12 mouse cellular contexts compared by ENCODE assay signal in the genomic region with DNA sequence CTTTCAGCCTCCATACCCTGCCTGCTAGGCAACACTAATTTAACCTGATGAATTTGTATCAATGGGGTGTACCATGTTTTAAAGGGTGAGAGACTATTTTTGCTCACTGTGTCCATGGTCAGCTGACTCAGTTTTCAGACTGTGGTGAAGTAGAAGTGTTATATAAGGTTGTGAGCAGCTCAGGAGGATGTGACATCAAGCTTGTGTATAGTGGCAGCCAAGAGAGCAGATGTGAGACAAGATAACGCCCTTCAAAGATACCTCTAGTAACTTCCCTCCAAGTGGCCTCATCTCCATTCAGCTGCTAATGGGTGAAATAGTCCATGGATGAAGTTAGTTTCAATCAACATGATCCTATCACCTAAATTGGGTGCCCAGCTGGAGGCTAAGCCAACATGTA. TPM values are rescaled to one million over a fixed set of nuclear protein-coding genes. Genes with fewer than 3 reads are reported as not detected.
A peak's percentile ranks its signal among the peaks of the same experiment; 100 is the strongest.
DNase-seq lines count a peak whose midpoint lies in the region; ATAC-seq and TF ChIP-seq lines count a peak whose summit lies in the region.
"Had no signal": no experiment of that assay in that cellular context is flagged by ENCODE, and none has a peak within 500 bp of the region (broad histone marks: within the 10 kb centered on the region; RNA-seq: fewer than 3 reads in every experiment).

No protein-coding gene starts in this region.

- no peak overlapping the region for H3K4me3 ChIP-seq in hindbrain, embryonic 11.5 days (ENCODE audit: low read depth, low read length)
- H3K4me3 ChIP-seq in hindbrain, embryonic 14.5 days (replicated peaks; ENCODE audit: low read length), result no peak overlapping the region
- no peak overlapping the region for H3K4me3 ChIP-seq in midbrain, embryonic 15.5 days
- no peak overlapping the region for H3K4me3 ChIP-seq in midbrain, postnatal 0 days (ENCODE audit: low read depth, low read length)
- no peak overlapping the region for H3K4me3 ChIP-seq in liver, embryonic 15.5 days (replicated peaks)
- H3K4me3 ChIP-seq: forebrain, embryonic 12.5 days; hindbrain, embryonic 13.5 days; lung, embryonic 15.5 days; myocyte had no signal

- WGBS in hindbrain, embryonic 11.5 days, result 87% methylated on average over 1 of the region's 1 CpGs
- WGBS in hindbrain, embryonic 14.5 days, result 86% methylated on average over 1 of the region's 1 CpGs
- WGBS in midbrain, embryonic 15.5 days, result 83% methylated on average over 1 of the region's 1 CpGs
- 81% methylated on average over 1 of the region's 1 CpGs for WGBS in midbrain, postnatal 0 days
- 29% methylated on average over 1 of the region's 1 CpGs for WGBS in liver, embryonic 15.5 days (ENCODE audit: insufficient replicate concordance)

- TF ChIP-seq CTCF in midbrain, postnatal 0 days (IDR thresholded peaks at IDR 0.05), result no peak

- H3K27me3 ChIP-seq in hindbrain, embryonic 11.5 days (ENCODE audit: control insufficient read depth, insufficient read depth, low read length), result no peaks in the 10 kb centered on the region
- H3K27me3 ChIP-seq in hindbrain, embryonic 14.5 days (ENCODE audit: control insufficient read depth, insufficient read depth, low read length), result no peaks in the 10 kb centered on the region
- H3K27me3 ChIP-seq in midbrain, embryonic 15.5 days (replicated peaks), result no peaks in the 10 kb centered on the region
- no peaks in the 10 kb centered on the region for H3K27me3 ChIP-seq in midbrain, postnatal 0 days (ENCODE audit: insufficient read depth, low read length)
- no peaks in the 10 kb centered on the region for H3K27me3 ChIP-seq in liver, embryonic 15.5 days
- H3K27me3 ChIP-seq: forebrain, embryonic 12.5 days; hindbrain, embryonic 13.5 days; lung, embryonic 15.5 days had no signal

- no peaks in the 10 kb centered on the region; the same call in 1 of the 2 replicates for H3K36me3 ChIP-seq in hindbrain, embryonic 11.5 days (ENCODE audit: control insufficient read depth, insufficient read depth, low read length)
- H3K36me3 ChIP-seq in hindbrain, embryonic 14.5 days (replicated peaks; ENCODE audit: control insufficient read depth, insufficient read depth), result peaks cover 51% of the 10 kb centered on the region
- H3K36me3 ChIP-seq in midbrain, embryonic 15.5 days (replicated peaks), result peaks cover 30% of the 10 kb centered on the region
- H3K36me3 ChIP-seq in midbrain, postnatal 0 days (ENCODE audit: insufficient read depth, low read length), result peaks cover 27% of the 10 kb centered on the region
- H3K36me3 ChIP-seq in liver, embryonic 15.5 days (replicated peaks), result peaks cover 41% of the 10 kb centered on the region

- no peak for DNase-seq in hindbrain, embryonic 11.5 days (ENCODE audit: low spot score)
- DNase-seq in hindbrain, embryonic 14.5 days (ENCODE audit: low spot score), result no peak
- no peak for DNase-seq in midbrain, postnatal 0 days (ENCODE audit: low spot score)
- DNase-seq in c-Kit-positive CD71-positive TER-119-negative erythroid progenitor cells, embryonic 14.5 days (ENCODE audit: low read depth), result peak; percentile 11
- no peak for DNase-seq in left cerebral cortex, adult 8-10 months (ENCODE audit: low spot score in 2 of 2)
- DNase-seq in cerebellum, postnatal 14 days, result no peak

- no peak overlapping the region for H3K9ac ChIP-seq in hindbrain, embryonic 11.5 days (ENCODE audit: low read depth, low read length)
- H3K9ac ChIP-seq in hindbrain, embryonic 14.5 days, result no peak overlapping the region
- no peak overlapping the region for H3K9ac ChIP-seq in midbrain, embryonic 15.5 days
- H3K9ac ChIP-seq in midbrain, postnatal 0 days (replicated peaks; ENCODE audit: low read length, poor library complexity, severe bottlenecking), result no peak overlapping the region
- H3K9ac ChIP-seq in liver, embryonic 15.5 days, result no peak overlapping the region
- H3K9ac ChIP-seq: forebrain, embryonic 12.5 days; hindbrain, embryonic 13.5 days; lung, embryonic 15.5 days had no signal

- no peaks in the 10 kb centered on the region for H3K4me1 ChIP-seq in hindbrain, embryonic 11.5 days (replicated peaks; ENCODE audit: control insufficient read depth, insufficient read depth, low read length)
- no peaks in the 10 kb centered on the region for H3K4me1 ChIP-seq in hindbrain, embryonic 14.5 days (replicated peaks; ENCODE audit: control insufficient read depth, insufficient read depth, low read length)
- H3K4me1 ChIP-seq in midbrain, embryonic 15.5 days, result no peaks in the 10 kb centered on the region
- H3K4me1 ChIP-seq in midbrain, postnatal 0 days (ENCODE audit: insufficient read depth, low read length), result no peaks in the 10 kb centered on the region
- peaks cover 6% of the 10 kb centered on the region for H3K4me1 ChIP-seq in liver, embryonic 15.5 days (replicated peaks)
- H3K4me1 ChIP-seq: forebrain, embryonic 12.5 days; hindbrain, embryonic 13.5 days; lung, embryonic 15.5 days had no signal

- H3K27ac ChIP-seq in hindbrain, embryonic 11.5 days (ENCODE audit: low read depth, low read length), result no peak overlapping the region
- H3K27ac ChIP-seq in hindbrain, embryonic 14.5 days, result no peak overlapping the region
- H3K27ac ChIP-seq in midbrain, embryonic 15.5 days, result no peak overlapping the region
- H3K27ac ChIP-seq in midbrain, postnatal 0 days (ENCODE audit: low read depth, low read length), result no peak overlapping the region
- no peak overlapping the region for H3K27ac ChIP-seq in liver, embryonic 15.5 days (replicated peaks)
- H3K27ac ChIP-seq: forebrain, embryonic 12.5 days; hindbrain, embryonic 13.5 days; lung, embryonic 15.5 days had no signal

- no peaks in the 10 kb centered on the region for H3K9me3 ChIP-seq in hindbrain, embryonic 11.5 days (ENCODE audit: control insufficient read depth, low read length)
- no peaks in the 10 kb centered on the region for H3K9me3 ChIP-seq in hindbrain, embryonic 14.5 days (ENCODE audit: control insufficient read depth, low read length)
- no peaks in the 10 kb centered on the region for H3K9me3 ChIP-seq in midbrain, embryonic 15.5 days
- H3K9me3 ChIP-seq in midbrain, postnatal 0 days (ENCODE audit: low read length), result no peaks in the 10 kb centered on the region
- no peaks in the 10 kb centered on the region for H3K9me3 ChIP-seq in liver, embryonic 15.5 days (replicated peaks)
- H3K9me3 ChIP-seq: forebrain, embryonic 12.5 days; hindbrain, embryonic 13.5 days; lung, embryonic 15.5 days had no signal

- no peak overlapping the region for H3K4me2 ChIP-seq in hindbrain, embryonic 11.5 days (replicated peaks; ENCODE audit: low read depth, low read length)
- no peak overlapping the region for H3K4me2 ChIP-seq in hindbrain, embryonic 14.5 days (replicated peaks)
- no peak overlapping the region for H3K4me2 ChIP-seq in midbrain, embryonic 15.5 days
- H3K4me2 ChIP-seq in midbrain, postnatal 0 days (ENCODE audit: low read depth, low read length, poor library complexity, severe bottlenecking), result no peak overlapping the region
- H3K4me2 ChIP-seq in liver, embryonic 15.5 days, result no peak overlapping the region
- H3K4me2 ChIP-seq: forebrain, embryonic 12.5 days; hindbrain, embryonic 13.5 days; lung, embryonic 15.5 days had no signal

- ATAC-seq in hindbrain, embryonic 11.5 days (ENCODE audit: low FRiP score), result peak; percentile 20; the same call in 1 of the 2 replicates
- ATAC-seq in hindbrain, embryonic 14.5 days (ENCODE audit: low FRiP score), result no peak
- peak; percentile 32; the same call in 1 of the 2 replicates for ATAC-seq in midbrain, embryonic 15.5 days (replicated peaks)
- no peak for ATAC-seq in midbrain, postnatal 0 days (ENCODE audit: low FRiP score)
- peak; percentile 34; the same call in 1 of the 2 replicates for ATAC-seq in liver, embryonic 15.5 days (ENCODE audit: insufficient read depth)

RNA-seq across cellular contexts. Expression of gene Wdr75, which starts 29.5 kb away (rescaled TPM):
- polyA plus RNA-seq in hindbrain, embryonic 11.5 days (2014; fragmentation: Nextera tagmentation; extraction: Ambion mirVana), result 75.3 and 83.1 TPM in 2 replicates
- polyA plus RNA-seq in hindbrain, embryonic 14.5 days (2014; fragmentation: Nextera tagmentation; extraction: Ambion mirVana), result 51.6 and 53.8 TPM in 2 replicates
- polyA plus RNA-seq in midbrain, embryonic 15.5 days (2015; fragmentation: Nextera tagmentation; extraction: Ambion mirVana), result 56.2 and 60.0 TPM in 2 replicates
- total RNA-seq in midbrain, postnatal 0 days (2014; rRNA removed), result 159 and 237 TPM in 2 replicates
- 36.6 and 38.1 TPM in 2 replicates for polyA plus RNA-seq in midbrain, postnatal 0 days (2015; fragmentation: Nextera tagmentation; extraction: Ambion mirVana)
- polyA plus RNA-seq in liver, embryonic 15.5 days (2015; fragmentation: Nextera tagmentation; extraction: Ambion mirVana), result 32.2 and 33.1 TPM in 2 replicates
- total RNA-seq in left cerebral cortex, adult 8-10 months (2022), result 10 to 100 TPM; 35.8 to 48.9 (median 42.1) TPM

Comparison
In these comparisons a context has a peak if more than half of its experiments do, and no peak if none do; other contexts are left out.
1. ATAC-seq: peak in hindbrain, embryonic 11.5 days (single experiment), midbrain, embryonic 15.5 days (single experiment) and liver, embryonic 15.5 days (single experiment); none in hindbrain, embryonic 14.5 days (single experiment) and midbrain, postnatal 0 days (single experiment).